Mouse (Mus musculus): ENCODE measurements around the gene Retnlg. TPM values are rescaled to one million over a fixed set of nuclear protein-coding genes. Genes with fewer than 3 reads are reported as not detected.
"Not testable (repeated sequence)": the region's sequence is repeated elsewhere in the genome, so short reads cannot be mapped to it uniquely, and the experiment has no call there.

Retnlg gene
- polyA plus RNA-seq, 2 experiments = 3.1 to 3.2 TPM

GRCm38 (mm10) chr16:48842266-48842665 lies 30.2 kb upstream of the Retnlg start, which contains the start of gene Retnla:
Gene Retnla (plus strand): TSS chr16:48842551.
- Histone ChIP-seq H3K4me2 (ENCODE audit: low read depth) (no peak within 1 kb of the TSS), H3K9ac (replicated peaks) (no peak within 1 kb of the TSS), H3K36me3 (replicated peaks; ENCODE audit: control insufficient read depth, insufficient read depth, low read depth) (no peaks in the 10 kb centered on the region), H3K4me3 (ENCODE audit: insufficient read depth in 1 of 2, low read depth in 2 of 2, low read length in 2 of 2) (no peak within 1 kb of the TSS), H3K27ac (no peak within 1 kb of the TSS), H3K27me3 (ENCODE audit: control insufficient read depth, insufficient read depth, low read length) (no peaks in the 10 kb centered on the region), H3K4me1 (replicated peaks; ENCODE audit: control insufficient read depth in 2 of 2, insufficient read depth in 2 of 2, low read length in 1 of 2) (no peaks in the 10 kb centered on the region), H3K9me3 (ENCODE audit: control insufficient read depth, low read length) (no peaks in the 10 kb centered on the region)
- WGBS (ENCODE audit: insufficient replicate concordance) = 61% methylated on average over 3 of the region's 3 CpGs
- no peak for ATAC-seq (ENCODE audit: insufficient read depth)
- no peak for TF ChIP-seq CTCF (IDR thresholded peaks at IDR 0.05; ENCODE audit: low read depth)
- no peak for TF ChIP-seq EP300 (IDR thresholded peaks at IDR 0.05; ENCODE audit: low read depth)
- no peak for DNase-seq (ENCODE audit: low read depth in 3 of 3, low spot score in 3 of 3)

GRCm38 (mm10) chr16:48843671-48844386 lies 28.6 kb upstream of the Retnlg start:
- no peak overlapping the region for H3K4me2 ChIP-seq (ENCODE audit: low read depth)
- no peaks in the 10 kb centered on the region for H3K36me3 ChIP-seq (replicated peaks; ENCODE audit: control insufficient read depth, insufficient read depth, low read depth)
- no peaks in the 10 kb centered on the region for H3K4me1 ChIP-seq (replicated peaks; ENCODE audit: control insufficient read depth in 2 of 2, insufficient read depth in 2 of 2, low read length in 1 of 2)
- no peak overlapping the region for H3K27ac ChIP-seq
- ATAC-seq (ENCODE audit: insufficient read depth) = no peak
- WGBS (ENCODE audit: insufficient replicate concordance) = 49% methylated on average over 4 of the region's 4 CpGs
- DNase-seq (ENCODE audit: low read depth in 3 of 3, low spot score in 3 of 3) = no peak
- H3K4me3 ChIP-seq (ENCODE audit: insufficient read depth in 1 of 2, low read depth in 2 of 2, low read length in 2 of 2) = no peak overlapping the region
- TF ChIP-seq EP300 (IDR thresholded peaks at IDR 0.05; ENCODE audit: low read depth) = no peak
- no peak for TF ChIP-seq CTCF (IDR thresholded peaks at IDR 0.05; ENCODE audit: low read depth)
- H3K9ac ChIP-seq (replicated peaks) = no peak overlapping the region
- H3K27me3 ChIP-seq (ENCODE audit: control insufficient read depth, insufficient read depth, low read length) = no peaks in the 10 kb centered on the region
- no peaks in the 10 kb centered on the region for H3K9me3 ChIP-seq (ENCODE audit: control insufficient read depth, low read length)

- DNase-seq (ENCODE audit: low read depth in 3 of 3, low spot score in 3 of 3); H3K9ac ChIP-seq (replicated peaks); H3K4me3 ChIP-seq (ENCODE audit: insufficient read depth in 1 of 2, low read depth in 2 of 2, low read length in 2 of 2); H3K36me3 ChIP-seq (replicated peaks; ENCODE audit: control insufficient read depth, insufficient read depth, low read depth); H3K27ac ChIP-seq; H3K9me3 ChIP-seq (ENCODE audit: control insufficient read depth, low read length); H3K4me1 ChIP-seq (replicated peaks; ENCODE audit: control insufficient read depth in 2 of 2, insufficient read depth in 2 of 2, low read length in 1 of 2); H3K27me3 ChIP-seq (ENCODE audit: control insufficient read depth, insufficient read depth, low read length); ATAC-seq (ENCODE audit: insufficient read depth); H3K4me2 ChIP-seq (ENCODE audit: low read depth): not testable (repeated sequence)
- 60% methylated on average over 1 of the region's 1 CpGs for WGBS (ENCODE audit: insufficient replicate concordance)
Observed at GRCm38 (mm10) chr16:48865004-48865403, 7.4 kb upstream of the Retnlg start.

- Histone ChIP-seq H3K36me3 (replicated peaks; ENCODE audit: control insufficient read depth, insufficient read depth, low read depth) (no peaks in the 10 kb centered on the region), H3K4me3 (ENCODE audit: insufficient read depth in 1 of 2, low read depth in 2 of 2, low read length in 2 of 2) (no peak overlapping the region), H3K4me1 (replicated peaks; ENCODE audit: control insufficient read depth in 2 of 2, insufficient read depth in 2 of 2, low read length in 1 of 2) (no peaks in the 10 kb centered on the region), H3K4me2 (ENCODE audit: low read depth) (no peak overlapping the region), H3K9ac (replicated peaks) (no peak overlapping the region), H3K9me3 (ENCODE audit: control insufficient read depth, low read length) (no peaks in the 10 kb centered on the region), H3K27me3 (ENCODE audit: control insufficient read depth, insufficient read depth, low read length) (no peaks in the 10 kb centered on the region), H3K27ac (no peak overlapping the region)
- WGBS (ENCODE audit: insufficient replicate concordance) = 33% methylated on average over 2 of the region's 2 CpGs
- peak; percentile 62; the same call in 1 of the 2 replicates for ATAC-seq (ENCODE audit: insufficient read depth)
- peak in 1 of 3 experiments; percentile 2 for DNase-seq (ENCODE audit: low read depth in 3 of 3, low spot score in 3 of 3)
- TF ChIP-seq CTCF (IDR thresholded peaks at IDR 0.05; ENCODE audit: low read depth) (no peak), EP300 (IDR thresholded peaks at IDR 0.05; ENCODE audit: low read depth) (no peak)
Observed at GRCm38 (mm10) chr16:48867690-48868089, 4.7 kb upstream of the Retnlg start.

- Histone ChIP-seq H3K27ac (no peak overlapping the region), H3K4me2 (ENCODE audit: low read depth) (no peak overlapping the region), H3K27me3 (ENCODE audit: control insufficient read depth, insufficient read depth, low read length) (no peaks in the 10 kb centered on the region), H3K36me3 (replicated peaks; ENCODE audit: control insufficient read depth, insufficient read depth, low read depth) (no peaks in the 10 kb centered on the region), H3K9me3 (ENCODE audit: control insufficient read depth, low read length) (no peaks in the 10 kb centered on the region), H3K4me1 (replicated peaks; ENCODE audit: control insufficient read depth in 2 of 2, insufficient read depth in 2 of 2, low read length in 1 of 2) (no peaks in the 10 kb centered on the region), H3K4me3 (ENCODE audit: insufficient read depth in 1 of 2, low read depth in 2 of 2, low read length in 2 of 2) (no peak overlapping the region), H3K9ac (replicated peaks) (no peak overlapping the region)
- DNase-seq (ENCODE audit: low read depth in 3 of 3, low spot score in 3 of 3) (no peak), ATAC-seq (ENCODE audit: insufficient read depth) (no peak)
- TF ChIP-seq EP300 (IDR thresholded peaks at IDR 0.05; ENCODE audit: low read depth) (no peak), CTCF (IDR thresholded peaks at IDR 0.05; ENCODE audit: low read depth) (no peak)
- 60% methylated on average over 1 of the region's 1 CpGs for WGBS (ENCODE audit: insufficient replicate concordance)
Observed at GRCm38 (mm10) chr16:48868663-48869062, 3.8 kb upstream of the Retnlg start.
